Mouse (Mus musculus) heart, postnatal 0 days (tissue): ENCODE data around the gene Nr2f6. TPM values are rescaled to one million over a fixed set of nuclear protein-coding genes. Genes with fewer than 3 reads are reported as not detected.
A peak's percentile ranks its signal among the peaks of the same experiment; 100 is the strongest.

Experiments used
- ATAC-seq: fragments of 200-750 bp; cut with Nextera tagmentation; 2 replicates; pipeline ENCODE4 v1.8.0; 2017; ENCODE audit warnings: low read depth, moderate number of reproducible peaks, moderate library complexity; ENCODE audit not compliant: insufficient read depth
- DNase-seq: peaks from one replicate; pipeline ENCODE4 v3.0.0-alpha.2; 2016; ENCODE audit warnings: low spot score
- H3K27ac ChIP-seq: fragments of 300-500 bp; sonication (generic); 2 replicates; pipeline ENCODE4 v1.5.1; 2014; ENCODE audit warnings: low read depth, mild to moderate bottlenecking
- H3K27me3 ChIP-seq: fragments of 300-500 bp; sonication (generic); 2 replicates; pipeline ENCODE4 v1.6.1; 2014; ENCODE audit warnings: low read length, mixed read lengths; ENCODE audit not compliant: control insufficient read depth, insufficient read depth
- H3K36me3 ChIP-seq: fragments of 300-500 bp; sonication (generic); replicated peaks from 2 replicates; pipeline ENCODE4 v1.6.1; 2014; ENCODE audit warnings: low read length, mixed read lengths; ENCODE audit not compliant: control insufficient read depth, insufficient read depth
- H3K4me1 ChIP-seq: fragments of 300-500 bp; sonication (generic); 2 replicates; pipeline ENCODE4 v1.6.1; 2014; ENCODE audit warnings: antibody characterized with exemption; ENCODE audit not compliant: control insufficient read depth, insufficient read depth
- H3K4me2 ChIP-seq: fragments of 300-500 bp; sonication (generic); 2 replicates; pipeline ENCODE4 v1.6.1; 2014; ENCODE audit warnings: low read depth, mild to moderate bottlenecking, low read length, moderate library complexity
- H3K4me3 ChIP-seq: fragments of 300-500 bp; sonication (generic); 2 replicates; pipeline ENCODE4 v1.5.1; 2014; ENCODE audit warnings: low read depth, low read length
- H3K9ac ChIP-seq: fragments of 300-500 bp; sonication (generic); replicated peaks from 2 replicates; pipeline ENCODE4 v1.6.1; 2014; ENCODE audit warnings: low read depth, low read length, mixed read lengths
- H3K9me3 ChIP-seq: fragments of 300-500 bp; sonication (generic); replicated peaks from 2 replicates; pipeline ENCODE4 v1.6.1; 2016; ENCODE audit warnings: low read length; ENCODE audit not compliant: control insufficient read depth
- CTCF ChIP-seq: IDR thresholded peaks from 2 replicates; pipeline ENCODE4 v1.5.1; 2016; ENCODE audit warnings: antibody characterized with exemption, control low read depth, low read depth
- EP300 ChIP-seq: IDR thresholded peaks from 2 replicates; pipeline ENCODE4 v1.6.1; 2016; ENCODE audit warnings: antibody characterized with exemption, low read depth
- WGBS: fragments of 180-500 bp; shearing (Covaris S2); extraction: QIAGEN DNeasy Blood & Tissue Kit; methylation state at CpG from one replicate; pipeline ENCODE4 v1.1.7; 2014; 5-methylcytosine and 5-hydroxymethylcytosine counted together
- polyA plus RNA-seq: library from polyadenylated mRNA; unstranded; fragments of >200 nt; fragmentation: Nextera tagmentation; extraction: Ambion mirVana; gene quantifications from 2 replicates; pipeline ENCODE4 v1.2.1, GENCODE M21; 2015
- total RNA-seq: library from RNA; depleted of rRNA; stranded (reverse); fragments of >200 nt; gene quantifications from 2 replicates; pipeline ENCODE4 v1.2.3, GENCODE M21; 2014; ENCODE audit warnings: low replicate concordance; rRNA removed

The Nr2f6 gene
- total RNA-seq, result 162 and 174 TPM in 2 replicates
- 38.3 and 40.5 TPM in 2 replicates for polyA plus RNA-seq

DNA sequence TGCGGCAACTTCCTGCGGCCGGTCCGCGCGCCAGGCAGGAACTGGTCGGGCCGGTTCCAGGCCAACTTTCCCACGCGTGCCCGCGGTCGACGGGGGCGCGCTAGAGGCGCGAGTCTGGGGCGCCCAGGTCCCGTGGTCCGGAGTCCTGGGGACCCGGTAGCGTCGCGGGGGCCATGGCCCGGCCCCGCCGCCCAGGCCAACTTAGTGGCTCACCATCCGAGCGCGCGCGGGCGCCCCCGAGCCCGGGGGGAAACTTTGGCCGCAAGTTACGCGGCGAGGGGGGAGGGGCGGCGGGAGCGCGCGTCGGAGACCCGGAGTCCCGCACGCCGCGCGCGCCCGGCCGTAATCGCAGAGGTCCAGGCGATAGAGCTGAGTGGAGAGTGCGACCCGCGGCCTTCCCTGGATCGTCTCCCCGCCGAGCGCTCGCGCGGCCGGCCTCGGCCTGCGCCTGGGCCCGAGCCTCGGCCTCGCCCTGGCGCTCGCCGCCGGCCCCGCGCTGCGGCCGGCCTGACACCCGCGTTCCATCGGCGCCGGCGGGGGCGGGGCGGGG, at the start of gene Nr2f6:
Gene Nr2f6, minus strand, starts transcription at position 540 of the 550 bp plus-strand sequence.
- peaks cover 19% of the 10 kb centered on the region for H3K4me1 ChIP-seq
- no peak for TF ChIP-seq CTCF
- 0 out of 2 replicates have a peak, but pooled peaks have one; percentile 14 for TF ChIP-seq EP300
- H3K4me2 ChIP-seq, result peak within 1 kb of the TSS; percentile 100
- H3K27ac ChIP-seq, result peak within 1 kb of the TSS; percentile 90
- H3K9me3 ChIP-seq, result no peaks in the 10 kb centered on the region
- peak within 1 kb of the TSS; percentile 93 for H3K4me3 ChIP-seq
- WGBS, result under 1% methylated on average over 57 of the region's 89 CpGs
- peaks cover 9% of the 10 kb centered on the region; the same call in 1 of the 2 replicates for H3K36me3 ChIP-seq
- no peaks in the 10 kb centered on the region for H3K27me3 ChIP-seq
- H3K9ac ChIP-seq, result peak within 1 kb of the TSS; percentile 80
- no peak for DNase-seq
- peak; percentile 54 for ATAC-seq

DNA sequence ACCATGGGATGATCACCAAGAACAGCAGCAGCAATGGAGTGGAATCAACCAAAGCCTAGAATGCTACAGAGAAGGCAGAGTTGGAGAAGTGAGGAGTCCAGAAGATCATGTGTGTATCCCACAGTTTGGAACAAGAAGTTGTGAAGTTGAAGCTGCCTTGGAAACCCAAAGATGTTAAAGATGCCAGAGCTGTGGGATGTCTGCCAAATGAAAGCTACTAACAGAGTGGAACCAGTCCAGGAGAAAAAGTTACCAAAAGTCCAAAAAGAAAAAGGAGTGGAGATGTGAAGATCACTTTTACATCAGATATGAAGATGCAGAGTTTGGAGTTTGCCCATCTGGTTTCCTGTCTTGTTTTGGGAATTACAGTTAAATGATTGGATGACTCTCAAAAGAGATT, 40.4 kb upstream of the Nr2f6 start:
- Histone ChIP-seq H3K4me3 (no peak overlapping the region), H3K9me3 (peaks cover 14% of the 10 kb centered on the region), H3K27ac (no peak overlapping the region), H3K27me3 (no peaks in the 10 kb centered on the region), H3K4me2 (no peak overlapping the region), H3K4me1 (no peaks in the 10 kb centered on the region), H3K9ac (no peak overlapping the region), H3K36me3 (no peaks in the 10 kb centered on the region)
- no peak for ATAC-seq
- no peak for DNase-seq
- TF ChIP-seq EP300, result no peak
- no peak for TF ChIP-seq CTCF

DNA sequence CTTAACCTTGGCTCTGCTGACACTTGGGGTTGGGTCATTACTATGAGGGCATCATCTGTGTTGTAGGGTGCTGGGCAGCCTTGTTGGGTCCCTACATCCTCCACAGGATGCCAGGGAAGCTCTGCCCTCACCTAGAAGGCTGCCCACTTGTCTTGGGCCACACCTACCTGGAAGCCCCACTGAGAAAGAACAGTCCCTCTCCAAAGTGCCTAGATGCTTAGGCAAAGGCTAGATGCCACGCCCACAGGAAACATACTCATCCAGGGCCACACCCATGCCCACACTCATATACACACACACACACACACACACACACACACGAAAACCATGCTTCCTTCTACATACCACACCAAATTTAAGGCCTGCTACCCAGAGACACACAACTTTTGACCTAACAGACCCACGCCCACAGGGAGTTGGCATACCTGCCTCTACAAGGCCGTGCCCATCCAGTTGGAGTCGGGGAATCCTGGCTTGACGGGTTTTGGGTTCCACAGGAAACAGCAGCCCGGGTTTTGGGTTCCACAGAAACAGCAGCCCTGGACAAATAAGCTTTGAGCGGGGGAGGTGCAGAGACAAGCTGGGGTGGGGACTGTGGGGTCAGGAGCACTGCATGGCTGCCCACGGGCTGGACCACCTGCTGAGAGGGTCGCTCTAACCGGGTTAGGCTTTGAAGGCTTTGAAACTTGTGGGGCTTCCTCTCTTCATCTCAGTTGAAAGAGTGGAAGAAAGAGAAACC, 29.9 kb upstream of the Nr2f6 start:
- TF ChIP-seq EP300, result no peak
- TF ChIP-seq CTCF, result no peak
- H3K4me2 ChIP-seq, result no peak overlapping the region
- DNase-seq (no peak), ATAC-seq (no peak)
- H3K9ac ChIP-seq, result no peak overlapping the region
- H3K4me3 ChIP-seq, result no peak overlapping the region
- no peak overlapping the region for H3K27ac ChIP-seq
- 45% methylated on average over 11 of the region's 11 CpGs for WGBS
- no peaks in the 10 kb centered on the region for H3K9me3 ChIP-seq
- no peaks in the 10 kb centered on the region for H3K27me3 ChIP-seq
- peaks cover 4% of the 10 kb centered on the region for H3K4me1 ChIP-seq
- H3K36me3 ChIP-seq, result peaks cover 13% of the 10 kb centered on the region; the same call in 1 of the 2 replicates

DNA sequence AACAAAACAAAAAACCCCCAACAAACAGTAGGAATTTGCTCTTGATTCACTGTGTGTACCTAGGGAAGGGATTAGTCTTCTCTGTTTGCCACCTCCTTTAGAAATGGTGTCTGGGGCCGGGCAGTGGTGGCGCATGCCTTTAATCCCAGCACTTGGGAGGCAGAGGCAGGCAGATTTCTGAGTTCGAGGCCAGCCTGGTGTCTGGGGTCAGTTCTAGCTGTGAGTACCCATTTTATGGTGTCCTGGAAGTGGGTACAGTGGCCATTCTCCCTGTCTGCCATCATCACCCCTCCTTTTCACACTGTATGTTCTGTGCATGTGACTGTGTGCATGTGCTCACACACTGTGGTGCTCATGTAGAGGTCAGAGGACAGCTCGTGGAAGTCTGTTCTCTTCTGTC, 26.5 kb upstream of the Nr2f6 start:
- WGBS, result 95% methylated on average over 4 of the region's 4 CpGs
- Histone ChIP-seq H3K27me3 (no peaks in the 10 kb centered on the region), H3K4me2 (no peak overlapping the region), H3K27ac (no peak overlapping the region), H3K9ac (no peak overlapping the region), H3K4me3 (no peak overlapping the region), H3K36me3 (peaks cover 13% of the 10 kb centered on the region; the same call in 1 of the 2 replicates), H3K9me3 (no peaks in the 10 kb centered on the region), H3K4me1 (peaks cover 11% of the 10 kb centered on the region)
- DNase-seq (no peak), ATAC-seq (no peak)
- TF ChIP-seq CTCF, result no peak

DNA sequence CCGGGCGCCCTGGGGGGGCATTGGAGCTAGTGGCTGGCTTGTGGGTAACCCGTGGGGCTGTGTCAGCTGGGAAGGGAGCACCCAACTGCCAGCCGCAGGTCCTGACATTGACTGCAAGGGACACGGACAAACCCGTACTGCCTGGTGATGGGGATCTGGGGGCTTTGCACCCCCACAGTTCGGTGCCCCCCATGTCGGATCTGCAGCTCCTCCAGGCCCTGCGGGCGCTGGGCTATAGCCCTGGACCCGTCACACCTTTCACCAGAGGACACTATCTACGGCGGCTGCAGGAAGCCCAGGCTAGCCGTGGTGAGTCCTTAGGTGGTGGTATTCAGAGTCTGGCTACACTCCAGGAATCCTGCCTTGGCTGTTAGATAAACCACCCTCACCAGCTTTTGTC, 25.7 kb upstream of the Nr2f6 start:
- Histone ChIP-seq H3K27me3 (no peaks in the 10 kb centered on the region), H3K4me1 (peaks cover 11% of the 10 kb centered on the region), H3K4me3 (no peak overlapping the region), H3K9ac (no peak overlapping the region), H3K9me3 (no peaks in the 10 kb centered on the region), H3K27ac (no peak overlapping the region), H3K36me3 (peaks cover 13% of the 10 kb centered on the region; the same call in 1 of the 2 replicates), H3K4me2 (peak overlapping the region; percentile 91; the same call in 1 of the 2 replicates)
- no peak for TF ChIP-seq CTCF
- TF ChIP-seq EP300, result no peak
- no peak for ATAC-seq
- DNase-seq, result no peak
- 80% methylated on average over 14 of the region's 14 CpGs for WGBS
